Comparison of ENCODE assay signal across 10 mouse cellular contexts in the genomic region with DNA sequence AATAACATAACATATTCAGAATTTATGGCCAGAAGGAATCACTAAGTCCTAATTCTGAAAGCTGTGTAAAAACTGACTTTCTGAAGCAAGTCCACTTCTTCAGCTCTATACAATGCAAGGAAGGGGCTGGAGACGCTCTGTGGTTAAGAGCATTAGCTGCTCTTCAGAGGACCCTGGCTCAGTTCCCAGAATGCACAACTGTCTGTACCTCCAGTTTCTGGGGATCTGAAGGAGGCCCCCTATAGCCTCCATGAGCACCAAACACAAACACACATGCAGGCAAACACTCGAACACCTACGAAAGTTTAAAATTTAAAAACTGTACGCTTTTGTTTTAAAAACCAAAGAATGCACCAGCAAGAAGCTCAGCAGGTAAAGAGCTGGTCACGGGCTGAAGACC. TPM values are rescaled to one million over a fixed set of nuclear protein-coding genes. Genes with fewer than 3 reads are reported as not detected.
DNase-seq lines count a peak whose midpoint lies in the region; ATAC-seq and TF ChIP-seq lines count a peak whose summit lies in the region.
"Had no signal": no experiment of that assay in that cellular context is flagged by ENCODE, and none has a peak within 500 bp of the region (broad histone marks: within the 10 kb centered on the region; RNA-seq: fewer than 3 reads in every experiment).

No protein-coding gene starts in this region.

- H3K27me3 ChIP-seq in forebrain, embryonic 14.5 days (replicated peaks; ENCODE audit: control insufficient read depth, insufficient read depth, low read length) = no peaks in the 10 kb centered on the region
- no peaks in the 10 kb centered on the region for H3K27me3 ChIP-seq in forebrain, embryonic 15.5 days
- H3K27me3 ChIP-seq in kidney, postnatal 0 days (ENCODE audit: insufficient read depth, low read length) = no peaks in the 10 kb centered on the region
- H3K27me3 ChIP-seq in liver, embryonic 15.5 days = no peaks in the 10 kb centered on the region

- 0 out of 2 replicates have a peak, but pooled peaks cover 9% of the 10 kb centered on the region for H3K36me3 ChIP-seq in forebrain, embryonic 14.5 days (ENCODE audit: control insufficient read depth, insufficient read depth, low read length)
- peaks cover 3% of the 10 kb centered on the region; the same call in 1 of the 2 replicates for H3K36me3 ChIP-seq in forebrain, embryonic 15.5 days
- peaks cover 6% of the 10 kb centered on the region; the same call in 1 of the 2 replicates for H3K36me3 ChIP-seq in kidney, postnatal 0 days (ENCODE audit: insufficient read depth, low read length)
- peaks cover 35% of the 10 kb centered on the region for H3K36me3 ChIP-seq in liver, embryonic 15.5 days (replicated peaks)

- no peak for TF ChIP-seq CTCF in kidney, postnatal 0 days (IDR thresholded peaks at IDR 0.05; ENCODE audit: low read depth)
- TF ChIP-seq CTCF in bone marrow macrophage, adult 2 months (IDR thresholded peaks at IDR 0.05; ENCODE audit: low read depth, low read length) = no peak

- no peak overlapping the region for H3K9ac ChIP-seq in forebrain, embryonic 14.5 days (ENCODE audit: low read length)
- H3K9ac ChIP-seq in forebrain, embryonic 15.5 days (replicated peaks) = no peak overlapping the region
- no peak overlapping the region for H3K9ac ChIP-seq in kidney, postnatal 0 days (ENCODE audit: low read depth, low read length)
- no peak overlapping the region for H3K9ac ChIP-seq in liver, embryonic 15.5 days

- peaks cover 9% of the 10 kb centered on the region for H3K4me1 ChIP-seq in forebrain, embryonic 14.5 days (ENCODE audit: control insufficient read depth, insufficient read depth, low read length)
- peaks cover 28% of the 10 kb centered on the region for H3K4me1 ChIP-seq in forebrain, embryonic 15.5 days
- peaks cover 28% of the 10 kb centered on the region for H3K4me1 ChIP-seq in kidney, postnatal 0 days (replicated peaks; ENCODE audit: insufficient read depth, low read length)
- H3K4me1 ChIP-seq in bone marrow macrophage, adult 2 months (ENCODE audit: control insufficient read depth, insufficient read depth, low read length) = peaks cover 77% of the 10 kb centered on the region
- H3K4me1 ChIP-seq in liver, embryonic 15.5 days (replicated peaks) = peaks cover 88% of the 10 kb centered on the region

- no peak for ATAC-seq in forebrain, embryonic 14.5 days
- ATAC-seq in forebrain, embryonic 15.5 days (replicated peaks) = no peak
- ATAC-seq in kidney, postnatal 0 days (replicated peaks; ENCODE audit: low FRiP score, low read depth) = no peak
- ATAC-seq in liver, embryonic 15.5 days (ENCODE audit: insufficient read depth) = no peak

- no peak overlapping the region for H3K27ac ChIP-seq in forebrain, embryonic 14.5 days (ENCODE audit: low read depth, low read length)
- H3K27ac ChIP-seq in forebrain, embryonic 15.5 days (replicated peaks) = no peak overlapping the region
- peak overlapping the region; percentile 82 for H3K27ac ChIP-seq in kidney, postnatal 0 days
- H3K27ac ChIP-seq in bone marrow macrophage, adult 2 months (ENCODE audit: insufficient read depth, low read depth, low read length) = peak overlapping the region; percentile 96
- peak overlapping the region; percentile 54 for H3K27ac ChIP-seq in liver, embryonic 15.5 days (replicated peaks)
- H3K27ac ChIP-seq: hindbrain, embryonic 10.5 days had no signal

- H3K4me2 ChIP-seq in forebrain, embryonic 14.5 days (ENCODE audit: low read length) = no peak overlapping the region
- no peak overlapping the region for H3K4me2 ChIP-seq in forebrain, embryonic 15.5 days (replicated peaks)
- H3K4me2 ChIP-seq in kidney, postnatal 0 days (ENCODE audit: low read length) = no peak overlapping the region
- peak overlapping the region; percentile 26 for H3K4me2 ChIP-seq in liver, embryonic 15.5 days

- no peak for TF ChIP-seq POLR2A in bone marrow macrophage, adult 2 months (IDR thresholded peaks at IDR 0.05; ENCODE audit: borderline replicate concordance, low read depth, low read length)

- WGBS in forebrain, embryonic 14.5 days = 60% methylated on average over 5 of the region's 5 CpGs
- WGBS in forebrain, embryonic 15.5 days = 57% methylated on average over 5 of the region's 5 CpGs
- WGBS in kidney, postnatal 0 days = 57% methylated on average over 5 of the region's 5 CpGs
- WGBS in liver, embryonic 15.5 days (ENCODE audit: insufficient replicate concordance) = 38% methylated on average over 5 of the region's 5 CpGs

- DNase-seq in forebrain, embryonic 14.5 days (ENCODE audit: low spot score) = peak; percentile 49
- DNase-seq in kidney, postnatal 0 days (ENCODE audit: low spot score) = peak; percentile 52
- no peak for DNase-seq in kidney, adult 8-10 months
- DNase-seq in gastrocnemius, adult 8-10 months (ENCODE audit: low spot score in 2 of 2) = no peak
- DNase-seq in urinary bladder, postnatal 14 days (ENCODE audit: low spot score) = no peak
- DNase-seq: cerebellum, adult 11-12 months had no signal

- H3K9me3 ChIP-seq in forebrain, embryonic 14.5 days (replicated peaks; ENCODE audit: control insufficient read depth, low read length) = no peaks in the 10 kb centered on the region
- H3K9me3 ChIP-seq in forebrain, embryonic 15.5 days = no peaks in the 10 kb centered on the region
- H3K9me3 ChIP-seq in kidney, postnatal 0 days (replicated peaks; ENCODE audit: low read length) = no peaks in the 10 kb centered on the region
- no peaks in the 10 kb centered on the region for H3K9me3 ChIP-seq in liver, embryonic 15.5 days (replicated peaks)
- H3K9me3 ChIP-seq: hindbrain, embryonic 10.5 days had no signal

- no peak overlapping the region for H3K4me3 ChIP-seq in forebrain, embryonic 14.5 days (ENCODE audit: low read depth, low read length)
- H3K4me3 ChIP-seq in forebrain, embryonic 15.5 days = no peak overlapping the region
- no peak overlapping the region for H3K4me3 ChIP-seq in kidney, postnatal 0 days (replicated peaks; ENCODE audit: low read depth, low read length)
- H3K4me3 ChIP-seq in bone marrow macrophage, adult 2 months (ENCODE audit: insufficient read depth, low read length) = peak overlapping the region; percentile 40
- H3K4me3 ChIP-seq in liver, embryonic 15.5 days (replicated peaks) = no peak overlapping the region
- H3K4me3 ChIP-seq: hindbrain, embryonic 10.5 days had no signal

RNA-seq across cellular contexts. Expression of gene Clic4, which starts 31.5 kb away (rescaled TPM):
- polyA plus RNA-seq in forebrain, embryonic 14.5 days (2014; fragmentation: Nextera tagmentation; extraction: Ambion mirVana) = 74.1 and 74.4 TPM in 2 replicates
- 114 and 116 TPM in 2 replicates for polyA plus RNA-seq in forebrain, embryonic 15.5 days (2015; fragmentation: Nextera tagmentation; extraction: Ambion mirVana)
- polyA plus RNA-seq in kidney, postnatal 0 days (2015; fragmentation: Nextera tagmentation; extraction: Ambion mirVana) = 147 and 166 TPM in 2 replicates
- 121 and 131 TPM in 2 replicates for polyA plus RNA-seq in bone marrow macrophage, adult 2 months (2012; ENCODE audit: insufficient read depth, insufficient read length, missing spikeins)
- polyA plus RNA-seq in liver, embryonic 15.5 days (2015; fragmentation: Nextera tagmentation; extraction: Ambion mirVana) = 110 and 120 TPM in 2 replicates
- 10 to 100 TPM; 16.8 to 27.9 (median 18.1) TPM for total RNA-seq in gastrocnemius, adult 8-10 months (2022)

Comparison
In these comparisons a context has a peak if more than half of its experiments do, and no peak if none do; other contexts are left out.
1. DNase-seq: peak in forebrain, embryonic 14.5 days (single experiment) and kidney, postnatal 0 days (single experiment); none in kidney, adult 8-10 months (0 of 2), gastrocnemius, adult 8-10 months (0 of 2) and urinary bladder, postnatal 14 days (single experiment).
2. H3K27ac ChIP-seq: peak in kidney, postnatal 0 days (single experiment), bone marrow macrophage, adult 2 months (single experiment) and liver, embryonic 15.5 days (single experiment); none in forebrain, embryonic 14.5 days (single experiment) and forebrain, embryonic 15.5 days (single experiment).